Mouse (Mus musculus) stomach, embryonic 14.5 days (tissue): Measurements from ENCODE around the gene Gm20388. TPM values are rescaled to one million over a fixed set of nuclear protein-coding genes. Genes with fewer than 3 reads are reported as not detected.

Source experiments
- ATAC-seq: fragments of 200-750 bp; cut with Nextera tagmentation; 2 replicates; pipeline ENCODE4 v1.8.0; 2017; ENCODE audit warnings: low read depth, moderate TSS enrichment; ENCODE audit not compliant: insufficient number of reproducible peaks, insufficient read depth, low FRiP score
- H3K27ac ChIP-seq: fragments of 300-500 bp; sonication (generic); 2 replicates; pipeline ENCODE4 v1.5.1; 2014; ENCODE audit warnings: mild to moderate bottlenecking, low read length, moderate library complexity, mixed read lengths
- H3K27me3 ChIP-seq: fragments of 300-500 bp; sonication (generic); 2 replicates; pipeline ENCODE4 v1.6.1; 2014; ENCODE audit warnings: low read length, control low read depth, mixed read lengths; ENCODE audit not compliant: control insufficient read depth, insufficient read depth
- H3K36me3 ChIP-seq: fragments of 300-500 bp; sonication (generic); 2 replicates; pipeline ENCODE4 v1.6.1; 2014; ENCODE audit warnings: mild to moderate bottlenecking, control low read depth, low read length, moderate library complexity, mixed read lengths; ENCODE audit not compliant: control insufficient read depth, insufficient read depth
- H3K4me1 ChIP-seq: fragments of 300-500 bp; sonication (generic); 2 replicates; pipeline ENCODE4 v1.6.1; 2014; ENCODE audit warnings: low read length, control low read depth, mixed read lengths; ENCODE audit not compliant: control insufficient read depth, insufficient read depth
- H3K4me2 ChIP-seq: fragments of 300-500 bp; sonication (generic); replicated peaks from 2 replicates; pipeline ENCODE4 v1.6.1; 2014; ENCODE audit warnings: low read depth, low read length, control low read depth
- H3K4me3 ChIP-seq: fragments of 300-500 bp; sonication (generic); 2 replicates; pipeline ENCODE4 v1.5.1; 2014; ENCODE audit warnings: low read depth, low read length, control low read depth
- H3K9ac ChIP-seq: fragments of 300-500 bp; sonication (generic); replicated peaks from 2 replicates; pipeline ENCODE4 v1.6.1; 2014; ENCODE audit warnings: low read depth, mild to moderate bottlenecking, control low read depth, low read length, moderate library complexity, mixed read lengths
- H3K9me3 ChIP-seq: fragments of 300-500 bp; sonication (generic); 2 replicates; pipeline ENCODE4 v1.6.1; 2016; ENCODE audit warnings: low read depth, low read length, control low read depth; ENCODE audit not compliant: control insufficient read depth
- WGBS: fragments of 180-500 bp; shearing (Covaris S2); extraction: QIAGEN DNeasy Blood & Tissue Kit; methylation state at CpG from one replicate; pipeline ENCODE4 v1.1.7; 2014; 5-methylcytosine and 5-hydroxymethylcytosine counted together
- polyA plus RNA-seq: library from polyadenylated mRNA; unstranded; fragments of >200 nt; fragmentation: Nextera tagmentation; extraction: Ambion mirVana; gene quantifications from 2 replicates; pipeline ENCODE4 v1.2.1, GENCODE M21; 2014

Gene Gm20388
- polyA plus RNA-seq, 1 experiment from 2014 or later, result 11.4 TPM

GRCm38 (mm10) chr8:119883281-119883680 is 27.4 kb upstream of the Gm20388 start:
- H3K36me3 ChIP-seq, result no peaks in the 10 kb centered on the region
- H3K27me3 ChIP-seq, result no peaks in the 10 kb centered on the region
- 92% methylated on average over 7 of the region's 7 CpGs for WGBS
- no peak overlapping the region for H3K4me3 ChIP-seq
- H3K27ac ChIP-seq, result no peak overlapping the region
- peaks cover 6% of the 10 kb centered on the region for H3K4me1 ChIP-seq
- no peak overlapping the region for H3K4me2 ChIP-seq
- no peak overlapping the region for H3K9ac ChIP-seq
- no peaks in the 10 kb centered on the region for H3K9me3 ChIP-seq
- no peak for ATAC-seq

DNA sequence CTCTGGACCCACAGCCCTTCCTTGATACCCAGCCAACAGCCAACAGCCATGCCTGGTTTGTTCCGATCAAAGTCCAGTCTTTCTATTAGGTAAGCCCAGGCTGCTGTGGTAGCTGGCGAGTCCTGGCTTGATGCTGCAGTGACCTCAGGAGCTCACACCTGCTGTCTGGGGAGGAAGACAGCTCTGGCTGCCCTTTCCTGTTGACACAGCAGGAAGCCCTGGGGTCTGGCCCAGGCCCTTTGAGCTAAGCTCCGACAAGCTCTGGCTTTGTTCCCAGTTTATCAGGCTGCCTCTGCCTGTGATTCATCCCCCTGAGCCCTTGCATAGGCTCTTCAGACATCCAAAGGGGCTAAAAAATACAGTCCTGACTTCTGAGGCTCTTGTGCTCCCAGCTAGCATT is 25.0 kb upstream of the Gm20388 start:
- H3K4me2 ChIP-seq, result no peak overlapping the region
- no peaks in the 10 kb centered on the region for H3K9me3 ChIP-seq
- H3K4me3 ChIP-seq, result no peak overlapping the region
- WGBS, result 23% methylated on average over 3 of the region's 3 CpGs
- peaks cover 6% of the 10 kb centered on the region for H3K4me1 ChIP-seq
- 0 out of 2 replicates have a peak overlapping the region, but pooled peaks have one; percentile 16 for H3K27ac ChIP-seq
- no peaks in the 10 kb centered on the region for H3K27me3 ChIP-seq
- H3K36me3 ChIP-seq, result no peaks in the 10 kb centered on the region
- H3K9ac ChIP-seq, result no peak overlapping the region
- ATAC-seq, result peak; percentile 67

DNA sequence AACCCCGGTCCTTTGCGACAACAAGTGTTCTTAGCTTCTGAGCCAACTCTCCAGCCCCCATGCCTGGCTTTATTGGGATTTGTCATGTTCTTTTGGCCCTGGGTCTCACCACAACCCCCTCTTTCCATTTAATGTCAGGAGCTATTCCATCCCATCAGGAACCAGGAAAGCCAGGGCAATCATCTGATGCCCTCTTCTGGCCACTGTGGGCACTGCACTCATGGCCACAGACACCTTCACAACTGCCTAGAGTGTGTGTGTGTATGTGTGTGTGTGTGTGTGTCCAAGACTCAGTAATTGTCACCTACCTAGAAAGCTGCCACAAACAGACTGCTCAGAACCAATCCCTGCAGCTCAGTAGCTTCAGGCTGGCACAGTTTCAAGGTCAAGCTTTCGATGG is 23.5 kb upstream of the Gm20388 start:
- Histone ChIP-seq H3K4me2 (no peak overlapping the region), H3K27ac (no peak overlapping the region), H3K27me3 (no peaks in the 10 kb centered on the region), H3K4me1 (peaks cover 6% of the 10 kb centered on the region), H3K36me3 (no peaks in the 10 kb centered on the region), H3K4me3 (no peak overlapping the region), H3K9ac (no peak overlapping the region), H3K9me3 (no peaks in the 10 kb centered on the region)
- ATAC-seq, result no peak
- 85% methylated on average over 3 of the region's 3 CpGs for WGBS

GRCm38 (mm10) chr8:119888012-119888411 is 22.6 kb upstream of the Gm20388 start:
- Histone ChIP-seq H3K27me3 (no peaks in the 10 kb centered on the region), H3K9me3 (no peaks in the 10 kb centered on the region), H3K27ac (no peak overlapping the region), H3K4me3 (no peak overlapping the region), H3K36me3 (no peaks in the 10 kb centered on the region), H3K9ac (no peak overlapping the region), H3K4me1 (peaks cover 6% of the 10 kb centered on the region), H3K4me2 (no peak overlapping the region)
- WGBS, result 75% methylated on average over 4 of the region's 4 CpGs
- no peak for ATAC-seq

- Histone ChIP-seq H3K27me3 (no peaks in the 10 kb centered on the region), H3K9ac (no peak overlapping the region), H3K36me3 (no peaks in the 10 kb centered on the region), H3K27ac (no peak overlapping the region), H3K4me3 (no peak overlapping the region), H3K4me2 (no peak overlapping the region), H3K9me3 (no peaks in the 10 kb centered on the region), H3K4me1 (no peaks in the 10 kb centered on the region)
- WGBS, result 86% methylated on average over 4 of the region's 4 CpGs
- 0 out of 2 replicates have a peak, but pooled peaks have one; percentile 49 for ATAC-seq
Observed at GRCm38 (mm10) chr8:119897069-119897468, 13.6 kb upstream of the Gm20388 start.

- Histone ChIP-seq H3K27me3 (no peaks in the 10 kb centered on the region), H3K9me3 (no peaks in the 10 kb centered on the region), H3K4me1 (no peaks in the 10 kb centered on the region), H3K36me3 (no peaks in the 10 kb centered on the region), H3K4me3 (no peak overlapping the region), H3K9ac (no peak overlapping the region), H3K27ac (no peak overlapping the region), H3K4me2 (no peak overlapping the region)
- 24% methylated on average over 13 of the region's 13 CpGs for WGBS
- ATAC-seq, result no peak
Observed at GRCm38 (mm10) chr8:119897933-119898332, 12.7 kb upstream of the Gm20388 start.

GRCm38 (mm10) chr8:119901349-119901748 is 9.3 kb upstream of the Gm20388 start:
- no peak for ATAC-seq

GRCm38 (mm10) chr8:119901952-119902351 is 8.7 kb upstream of the Gm20388 start:
- Histone ChIP-seq H3K4me2 (no peak overlapping the region), H3K27me3 (no peaks in the 10 kb centered on the region), H3K9me3 (no peaks in the 10 kb centered on the region), H3K9ac (no peak overlapping the region), H3K4me3 (no peak overlapping the region), H3K36me3 (no peaks in the 10 kb centered on the region), H3K4me1 (no peaks in the 10 kb centered on the region), H3K27ac (no peak overlapping the region)
- 76% methylated on average over 8 of the region's 8 CpGs for WGBS
- ATAC-seq, result no peak

More at GRCm38 (mm10) chr8:119901349-119901748, 9.3 kb upstream of the Gm20388 start:
- Histone ChIP-seq H3K36me3 (no peaks in the 10 kb centered on the region), H3K4me2 (no peak overlapping the region), H3K9ac (no peak overlapping the region), H3K27me3 (no peaks in the 10 kb centered on the region), H3K4me3 (no peak overlapping the region), H3K9me3 (no peaks in the 10 kb centered on the region), H3K4me1 (no peaks in the 10 kb centered on the region), H3K27ac (no peak overlapping the region)
- WGBS, result 62% methylated on average over 3 of the region's 3 CpGs

DNA sequence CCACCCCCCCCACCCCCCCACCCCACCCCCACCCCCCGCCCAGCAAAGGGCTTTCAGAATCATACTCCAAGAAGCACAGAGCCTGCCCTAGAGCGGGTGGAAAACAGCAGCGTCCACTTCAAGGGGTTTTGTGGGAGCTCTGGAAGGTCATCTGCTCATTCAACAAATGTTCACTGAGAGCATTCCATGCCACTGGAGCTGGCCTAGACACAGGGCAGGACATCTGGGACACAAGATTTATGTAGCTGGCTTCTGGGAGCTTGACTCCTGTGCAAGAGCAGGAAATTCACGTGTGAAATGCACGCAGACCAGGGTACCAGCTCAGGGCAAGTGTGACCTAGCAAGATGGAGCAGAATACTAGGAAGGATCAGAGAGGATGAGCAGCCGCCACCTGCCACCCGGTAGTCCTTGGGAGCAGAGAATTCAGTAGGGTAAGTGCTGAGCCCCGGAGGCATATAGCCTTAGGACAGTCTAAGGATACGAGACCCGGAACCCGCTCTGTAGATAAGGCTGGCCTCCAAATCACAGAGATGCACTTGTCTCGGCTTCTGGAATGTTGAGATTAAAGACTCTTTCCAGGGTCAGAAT is 6.2 kb upstream of the Gm20388 start:
- 0 out of 2 replicates have a peak, but pooled peaks have one; percentile 14 for ATAC-seq
- 43% methylated on average over 12 of the region's 12 CpGs for WGBS
- no peaks in the 10 kb centered on the region for H3K27me3 ChIP-seq

More for the DNA sequence above, 6.2 kb upstream of the Gm20388 start:
- H3K9me3 ChIP-seq, result no peaks in the 10 kb centered on the region
- H3K9ac ChIP-seq, result no peak overlapping the region
- H3K4me3 ChIP-seq, result no peak overlapping the region
- no peaks in the 10 kb centered on the region for H3K4me1 ChIP-seq
- H3K27ac ChIP-seq, result no peak overlapping the region
- no peak overlapping the region for H3K4me2 ChIP-seq
- H3K36me3 ChIP-seq, result no peaks in the 10 kb centered on the region
